Mouse (Mus musculus) 3T3-L1 (cell line): ENCODE data around the gene Myoc.
A peak's percentile ranks its signal among the peaks of the same experiment; 100 is the strongest.
"Not testable (repeated sequence)": the region's sequence is repeated elsewhere in the genome, so short reads cannot be mapped to it uniquely, and the experiment has no call there.

Experiments
- DNase-seq: peaks from one replicate; pipeline ENCODE4 v3.0.0-alpha.2; 2015; ENCODE audit warnings: low read depth, low spot score

Myoc gene

GRCm38 (mm10) chr1:162639051-162639750, at the start of gene Myoc:
TSS of gene Myoc (plus strand) at chr1:162639155.
- DNase-seq = no peak

DNA sequence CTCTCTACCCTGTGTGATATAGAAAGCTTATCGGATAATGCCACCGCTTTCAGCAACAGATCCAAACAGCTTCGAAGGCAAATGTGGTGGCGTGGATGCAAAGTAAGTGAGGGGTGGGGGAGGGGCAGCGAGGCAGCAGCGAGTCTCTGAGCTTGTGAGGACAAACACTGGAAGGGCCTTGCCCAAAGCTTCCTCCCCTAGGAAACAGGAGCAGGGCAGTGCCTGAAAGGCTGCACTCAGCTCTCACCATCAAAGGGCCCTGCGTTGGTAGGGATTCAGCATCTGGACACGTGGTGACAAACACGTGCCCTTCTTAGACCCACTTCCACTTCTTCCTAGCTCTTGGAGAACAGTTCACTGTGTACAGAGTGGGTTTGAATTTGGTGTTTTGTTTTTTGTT, 49.5 kb upstream of the Myoc start:
- no peak for DNase-seq

DNA sequence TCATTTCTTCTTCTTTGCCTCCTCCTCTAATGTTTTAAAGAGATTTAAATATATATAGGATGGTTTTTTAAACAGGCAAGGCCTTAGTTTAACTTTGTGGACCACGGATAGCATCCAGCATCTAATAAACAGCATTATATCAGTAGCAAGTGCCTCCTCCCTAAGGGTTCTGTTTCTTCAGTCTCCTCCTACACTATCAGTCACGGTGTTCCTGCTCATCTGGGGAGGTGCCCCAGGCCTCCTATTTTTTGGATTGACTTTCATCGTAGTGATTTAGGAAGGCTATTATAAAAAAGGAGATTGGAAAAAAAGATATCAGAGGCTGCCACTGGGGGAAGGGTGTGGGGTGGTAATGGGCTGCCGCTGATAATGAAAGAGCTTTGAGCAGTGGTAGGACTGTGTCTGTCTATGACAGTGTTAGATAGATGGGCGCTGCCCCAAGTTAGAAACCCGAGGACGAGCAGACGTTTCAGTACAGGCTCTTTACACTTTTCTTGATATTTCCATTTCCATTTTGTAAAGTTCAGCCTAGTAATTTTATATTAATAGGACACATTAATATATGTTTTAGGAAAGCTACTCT, 48.4 kb upstream of the Myoc start:
- no peak for DNase-seq

DNA sequence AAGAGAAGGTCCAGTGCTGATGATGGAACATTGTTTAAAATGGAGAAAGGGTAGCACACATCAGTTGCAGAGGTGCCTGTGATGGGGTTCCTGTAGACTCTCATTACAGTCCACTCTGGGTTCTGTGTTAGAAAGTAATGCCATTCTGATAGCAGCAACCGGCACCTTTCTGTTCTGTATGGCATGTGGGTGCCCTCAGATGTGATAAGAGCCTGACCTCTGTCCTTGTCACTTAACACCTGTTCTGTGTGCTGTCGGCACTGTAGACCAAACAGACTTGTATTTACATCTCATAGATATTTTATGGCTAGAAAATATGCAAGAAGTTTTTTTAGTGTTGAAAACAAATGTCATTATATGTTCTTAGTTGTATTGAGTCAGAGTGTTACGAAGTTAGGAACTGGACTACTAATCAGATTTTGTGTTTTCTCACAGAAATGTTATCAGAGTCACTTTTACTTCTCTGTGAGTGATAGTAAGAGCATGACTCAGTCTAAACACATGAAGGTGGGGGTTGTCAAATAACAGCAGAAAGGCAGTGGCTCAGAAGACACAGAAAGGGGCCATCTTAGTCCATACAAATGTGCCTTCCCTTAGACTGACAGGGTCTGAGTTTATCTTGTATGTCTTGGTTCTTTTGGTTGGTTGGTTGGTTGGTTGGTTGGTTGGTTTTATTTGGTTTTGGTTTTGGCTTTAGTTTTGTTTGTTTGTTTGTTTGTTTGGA, 41.4 kb upstream of the Myoc start:
- no peak for DNase-seq

GRCm38 (mm10) chr1:162599617-162600016, 39.3 kb upstream of the Myoc start:
- DNase-seq = no peak

DNA sequence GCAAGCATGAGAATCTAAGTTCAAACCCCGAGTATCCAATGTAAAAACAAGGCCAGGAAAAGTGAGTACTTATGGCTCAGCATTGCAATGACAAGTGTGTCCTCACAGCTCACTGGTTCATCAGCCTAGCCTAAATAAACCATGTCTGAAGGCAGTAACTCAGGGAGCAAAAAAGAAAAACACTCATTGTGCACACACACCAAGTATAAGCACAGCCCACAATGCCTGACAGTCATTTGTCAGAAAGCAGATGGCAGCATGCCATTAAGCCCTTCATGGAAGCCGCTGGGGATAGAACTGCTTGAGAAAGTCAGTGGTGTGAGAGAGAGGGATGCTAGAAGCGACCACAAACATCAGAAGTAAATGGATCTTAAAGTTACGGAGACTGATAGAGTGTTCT, 37.7 kb upstream of the Myoc start:
- no peak for DNase-seq

- no peak for DNase-seq
These were observed 30.8 kb upstream of the Myoc start for GRCm38 (mm10) chr1:162608127-162608526.

- DNase-seq = no peak
These were observed 29.2 kb upstream of the Myoc start for GRCm38 (mm10) chr1:162609633-162610250.

DNA sequence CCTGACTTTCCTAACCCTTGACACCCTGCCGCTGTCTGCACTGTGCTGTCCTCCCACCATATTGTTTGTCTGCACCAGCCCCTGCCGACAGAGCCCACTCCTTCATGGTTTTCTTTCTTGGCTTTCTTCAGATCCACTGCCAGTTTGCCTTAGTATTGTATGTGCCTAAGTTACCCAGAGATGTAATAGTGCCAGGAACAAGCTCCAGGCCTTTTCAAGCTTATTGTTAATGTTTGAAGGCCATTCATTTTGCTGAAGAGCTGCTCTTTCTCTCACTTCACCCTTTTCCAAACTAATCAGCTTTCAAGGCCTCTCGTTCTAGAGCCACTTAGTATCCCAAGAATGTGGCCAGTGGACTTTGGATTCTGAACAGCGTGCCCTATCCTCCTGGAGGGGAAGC, 27.8 kb upstream of the Myoc start:
- DNase-seq = no peak

GRCm38 (mm10) chr1:162615511-162615910, 23.4 kb upstream of the Myoc start:
- DNase-seq = peak; percentile 71

GRCm38 (mm10) chr1:162620487-162620886, 18.5 kb upstream of the Myoc start:
- DNase-seq = peak; percentile 43

GRCm38 (mm10) chr1:162623895-162624294, 15.1 kb upstream of the Myoc start:
- no peak for DNase-seq

GRCm38 (mm10) chr1:162625229-162625628, 13.7 kb upstream of the Myoc start:
- DNase-seq = no peak

- not testable (repeated sequence) for DNase-seq
These were observed 11.1 kb upstream of the Myoc start for GRCm38 (mm10) chr1:162627821-162628220.

DNA sequence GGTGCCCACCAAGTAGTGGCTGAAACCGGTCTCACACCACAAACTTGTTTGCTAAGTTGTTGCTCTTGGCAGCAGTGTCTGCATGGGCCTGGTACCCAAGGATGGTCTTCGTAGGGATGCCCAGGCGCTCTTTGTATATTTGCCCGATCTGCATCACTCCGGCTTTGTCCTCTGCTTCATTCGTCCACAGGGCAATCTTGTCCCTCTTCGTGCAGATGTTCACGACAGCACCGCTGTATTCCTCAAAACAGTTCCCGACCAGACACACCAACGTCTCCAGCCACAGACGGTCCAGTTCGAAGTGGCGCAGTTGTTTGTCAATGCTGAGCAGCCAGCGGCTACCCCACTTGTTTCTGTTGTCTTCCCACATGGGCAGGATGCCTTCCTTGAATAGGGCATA, 10.6 kb upstream of the Myoc start:
- not testable (repeated sequence) for DNase-seq

- not testable (repeated sequence) for DNase-seq
These were observed 3.5 kb upstream of the Myoc start for GRCm38 (mm10) chr1:162635291-162635931.

- no peak for DNase-seq
These were observed 2.4 kb upstream of the Myoc start for GRCm38 (mm10) chr1:162636516-162636915.

GRCm38 (mm10) chr1:162638535-162638934, 420 bp upstream of the Myoc start:
- DNase-seq = no peak

- no peak for DNase-seq
These were observed 906 bp downstream of the Myoc start for GRCm38 (mm10) chr1:162639861-162640260.

- no peak for DNase-seq
These were observed 3.6 kb downstream of the Myoc start for GRCm38 (mm10) chr1:162642591-162642990.

DNA sequence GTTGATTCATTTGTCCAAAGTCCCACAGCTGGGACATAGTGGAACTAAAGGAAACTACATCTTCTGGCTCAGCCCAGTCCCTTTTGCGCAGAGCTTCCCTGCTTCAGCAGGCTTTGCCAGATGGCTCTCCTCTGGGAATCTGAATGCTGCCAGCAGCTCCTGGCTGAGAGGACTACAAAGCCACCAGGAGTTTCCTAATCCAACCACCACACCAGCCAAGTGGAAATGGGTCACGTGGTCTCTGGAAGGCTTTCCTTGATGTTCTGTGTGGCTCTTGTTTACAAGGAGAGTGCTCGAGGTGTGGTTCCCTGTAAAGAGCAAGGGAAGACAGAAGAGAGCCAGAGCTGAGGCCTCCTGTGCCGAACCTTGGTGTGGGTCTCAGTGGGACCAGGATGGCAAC, 4.8 kb downstream of the Myoc start:
- DNase-seq = peak; percentile 17
